Mouse (Mus musculus): ENCODE measurements around the gene Chrng.

- TF ChIP-seq CTCF (IDR thresholded peaks at IDR 0.05; ENCODE audit: low read depth, low read length) (no peak), GATA1 (IDR thresholded peaks at IDR 0.05; ENCODE audit: borderline replicate concordance, low read length) (no peak)
Measured at GRCm38 (mm10) chr1:87171312-87171711, 33.1 kb upstream of the Chrng start.
